Mouse (Mus musculus): ENCODE measurements around the gene Ankrd27.

The Ankrd27 gene

GRCm38 (mm10) chr7:35583476-35584025 is 2.5 kb upstream of the Ankrd27 start:
- no peak for DNase-seq (ENCODE audit: extremely low read depth, insufficient read length, low spot score)

GRCm38 (mm10) chr7:35584068-35584785 is 1.8 kb upstream of the Ankrd27 start:
- no peak for DNase-seq (ENCODE audit: extremely low read depth, insufficient read length, low spot score)

- no peak for DNase-seq (ENCODE audit: extremely low read depth, insufficient read length, low spot score)
Observed at GRCm38 (mm10) chr7:35584786-35585190, 1.3 kb upstream of the Ankrd27 start.

- peak; percentile 42 for DNase-seq (ENCODE audit: extremely low read depth, insufficient read length, low spot score)
Observed at GRCm38 (mm10) chr7:35585191-35586054, 621 bp upstream of the Ankrd27 start, which contains the start of gene Rgs9bp. Rgs9bp (minus strand) TSS chr7:35585582.

- DNase-seq (ENCODE audit: extremely low read depth, insufficient read length, low spot score): no peak
Observed at GRCm38 (mm10) chr7:35586906-35587445, 932 bp downstream of the Ankrd27 start.

- DNase-seq (ENCODE audit: extremely low read depth, insufficient read length, low spot score): no peak
Observed at GRCm38 (mm10) chr7:35587728-35588127, 1.7 kb downstream of the Ankrd27 start.

- no peak for DNase-seq (ENCODE audit: extremely low read depth, insufficient read length, low spot score)
Observed at GRCm38 (mm10) chr7:35588680-35589428, 2.8 kb downstream of the Ankrd27 start.

GRCm38 (mm10) chr7:35589485-35589884 is 3.4 kb downstream of the Ankrd27 start:
- DNase-seq (ENCODE audit: extremely low read depth, insufficient read length, low spot score): no peak

- no peak for DNase-seq (ENCODE audit: extremely low read depth, insufficient read length, low spot score)
Observed at GRCm38 (mm10) chr7:35590731-35591191, 4.7 kb downstream of the Ankrd27 start.

GRCm38 (mm10) chr7:35594311-35594710 is 8.3 kb downstream of the Ankrd27 start:
- no peak for DNase-seq (ENCODE audit: extremely low read depth, insufficient read length, low spot score)

GRCm38 (mm10) chr7:35599492-35599891 is 13.4 kb downstream of the Ankrd27 start:
- no peak for DNase-seq (ENCODE audit: extremely low read depth, insufficient read length, low spot score)

GRCm38 (mm10) chr7:35600031-35600430 is 14.0 kb downstream of the Ankrd27 start:
- DNase-seq (ENCODE audit: extremely low read depth, insufficient read length, low spot score): no peak

GRCm38 (mm10) chr7:35601106-35601505 is 15.1 kb downstream of the Ankrd27 start:
- no peak for DNase-seq (ENCODE audit: extremely low read depth, insufficient read length, low spot score)

GRCm38 (mm10) chr7:35602766-35603165 is 16.7 kb downstream of the Ankrd27 start:
- DNase-seq (ENCODE audit: extremely low read depth, insufficient read length, low spot score): no peak

GRCm38 (mm10) chr7:35606816-35607215 is 20.8 kb downstream of the Ankrd27 start:
- no peak for DNase-seq (ENCODE audit: extremely low read depth, insufficient read length, low spot score)

GRCm38 (mm10) chr7:35609245-35609644 is 23.2 kb downstream of the Ankrd27 start:
- DNase-seq (ENCODE audit: extremely low read depth, insufficient read length, low spot score): no peak

- no peak for DNase-seq (ENCODE audit: extremely low read depth, insufficient read length, low spot score)
Observed at GRCm38 (mm10) chr7:35617513-35617912, 31.5 kb downstream of the Ankrd27 start.

GRCm38 (mm10) chr7:35622626-35623025 is 36.6 kb downstream of the Ankrd27 start:
- no peak for DNase-seq (ENCODE audit: extremely low read depth, insufficient read length, low spot score)

GRCm38 (mm10) chr7:35626038-35626437 is 40.0 kb downstream of the Ankrd27 start:
- no peak for DNase-seq (ENCODE audit: extremely low read depth, insufficient read length, low spot score)

- DNase-seq (ENCODE audit: extremely low read depth, insufficient read length, low spot score): no peak
Observed at GRCm38 (mm10) chr7:35627371-35627770, 41.3 kb downstream of the Ankrd27 start.
